Mouse (Mus musculus): Measurements from ENCODE around the gene Efl1.

GRCm38 (mm10) chr7:82722486-82723123 is 74.2 kb downstream of the Efl1 start:
- TF ChIP-seq KAT2A (IDR thresholded peaks at IDR 0.05; ENCODE audit: insufficient replicate concordance, low read length): no peak
- TF ChIP-seq MAFK (IDR thresholded peaks at IDR 0.05; ENCODE audit: insufficient replicate concordance, low read length): no peak
- no peak for TF ChIP-seq ETS1 (conservative IDR thresholded peaks at IDR 0.05; ENCODE audit: low read depth, low read length)
- no peak for TF ChIP-seq TCF12 (IDR thresholded peaks at IDR 0.05; ENCODE audit: low read depth, low read length)
- no peak for TF ChIP-seq SMC3 (IDR thresholded peaks at IDR 0.05; ENCODE audit: low read depth, low read length)
- no peak for TF ChIP-seq CTCF (conservative IDR thresholded peaks at IDR 0.05 in 1 of 2, IDR thresholded peaks at IDR 0.05 in 1 of 2; ENCODE audit: low read depth in 2 of 2, low read length in 2 of 2)
- TF ChIP-seq EP300 (IDR thresholded peaks at IDR 0.05; ENCODE audit: low read length): no peak
- no peak for TF ChIP-seq E2F4 (IDR thresholded peaks at IDR 0.05; ENCODE audit: insufficient replicate concordance, low read depth, low read length)
- no peak for TF ChIP-seq NRF1 (IDR thresholded peaks at IDR 0.05; ENCODE audit: low read depth, low read length)
